Mouse (Mus musculus) hindbrain, embryonic 11.5 days (tissue): ENCODE data around the gene Kcnq1. TPM values are rescaled to one million over a fixed set of nuclear protein-coding genes. Genes with fewer than 3 reads are reported as not detected.

Source experiments
- ATAC-seq: fragments of 200-750 bp; cut with Nextera tagmentation; 2 replicates; pipeline ENCODE4 v1.8.0; 2017; ENCODE audit warnings: mild to moderate bottlenecking, moderate TSS enrichment, moderate library complexity; ENCODE audit not compliant: low FRiP score
- DNase-seq: peaks from one replicate; pipeline ENCODE4 v3.0.0-alpha.2; 2015; ENCODE audit warnings: low spot score
- H3K27ac ChIP-seq: fragments of 300-500 bp; sonication (generic); 2 replicates; pipeline ENCODE4 v1.5.1; 2014; ENCODE audit warnings: mild to moderate bottlenecking, low read depth, low read length
- H3K27me3 ChIP-seq: fragments of 300-500 bp; sonication (generic); 2 replicates; pipeline ENCODE4 v1.6.1; 2014; ENCODE audit warnings: mild to moderate bottlenecking, low read length, moderate library complexity, mixed read lengths; ENCODE audit not compliant: control insufficient read depth, insufficient read depth
- H3K36me3 ChIP-seq: fragments of 300-500 bp; sonication (generic); 2 replicates; pipeline ENCODE4 v1.6.1; 2014; ENCODE audit warnings: mild to moderate bottlenecking, low read length, moderate library complexity, mixed read lengths; ENCODE audit not compliant: control insufficient read depth, insufficient read depth
- H3K4me1 ChIP-seq: fragments of 300-500 bp; sonication (generic); replicated peaks from 2 replicates; pipeline ENCODE4 v1.6.1; 2014; ENCODE audit warnings: low read length, mixed read lengths; ENCODE audit not compliant: control insufficient read depth, insufficient read depth
- H3K4me2 ChIP-seq: fragments of 300-500 bp; sonication (generic); replicated peaks from 2 replicates; pipeline ENCODE4 v1.6.1; 2014; ENCODE audit warnings: mild to moderate bottlenecking, low read depth, low read length
- H3K4me3 ChIP-seq: fragments of 300-500 bp; sonication (generic); 2 replicates; pipeline ENCODE4 v1.5.1; 2014; ENCODE audit warnings: low read depth, low read length
- H3K9ac ChIP-seq: fragments of 300-500 bp; sonication (generic); 2 replicates; pipeline ENCODE4 v1.6.1; 2014; ENCODE audit warnings: low read depth, low read length
- H3K9me3 ChIP-seq: fragments of 300-500 bp; sonication (generic); 2 replicates; pipeline ENCODE4 v1.6.1; 2016; ENCODE audit warnings: low read length; ENCODE audit not compliant: control insufficient read depth
- WGBS: fragments of 180-500 bp; shearing (Covaris S2); extraction: QIAGEN DNeasy Blood & Tissue Kit; methylation state at CpG from one replicate; pipeline ENCODE4 v1.1.7; 2014; 5-methylcytosine and 5-hydroxymethylcytosine counted together
- polyA plus RNA-seq: library from polyadenylated mRNA; unstranded; fragments of >200 nt; fragmentation: Nextera tagmentation; extraction: Ambion mirVana; gene quantifications from 2 replicates; pipeline ENCODE4 v1.2.1, GENCODE M21; 2014

Kcnq1 gene
- polyA plus RNA-seq, 1 experiment from 2014 or later = 1.7 TPM

- 89% methylated on average over 6 of the region's 6 CpGs for WGBS
- Histone ChIP-seq H3K27me3 (no peaks in the 10 kb centered on the region), H3K4me1 (no peaks in the 10 kb centered on the region), H3K27ac (no peak overlapping the region), H3K4me3 (no peak overlapping the region), H3K9ac (no peak overlapping the region), H3K4me2 (no peak overlapping the region), H3K9me3 (no peaks in the 10 kb centered on the region), H3K36me3 (no peaks in the 10 kb centered on the region)
- ATAC-seq = no peak
- no peak for DNase-seq
Measured at GRCm38 (mm10) chr7:143404296-143404695, 298.1 kb downstream of the Kcnq1 start.

GRCm38 (mm10) chr7:143407931-143408501 lies 301.9 kb downstream of the Kcnq1 start:
- H3K4me3 ChIP-seq = no peak overlapping the region
- no peaks in the 10 kb centered on the region for H3K4me1 ChIP-seq
- H3K9ac ChIP-seq = no peak overlapping the region
- no peaks in the 10 kb centered on the region for H3K36me3 ChIP-seq
- no peaks in the 10 kb centered on the region for H3K27me3 ChIP-seq
- no peak overlapping the region for H3K4me2 ChIP-seq
- 78% methylated on average over 9 of the region's 9 CpGs for WGBS
- no peaks in the 10 kb centered on the region for H3K9me3 ChIP-seq
- DNase-seq = no peak
- H3K27ac ChIP-seq = no peak overlapping the region
- no peak for ATAC-seq

GRCm38 (mm10) chr7:143408615-143409021 lies 302.5 kb downstream of the Kcnq1 start:
- Histone ChIP-seq H3K4me3 (no peak overlapping the region), H3K9ac (no peak overlapping the region), H3K4me2 (no peak overlapping the region), H3K4me1 (no peaks in the 10 kb centered on the region), H3K27ac (no peak overlapping the region), H3K9me3 (no peaks in the 10 kb centered on the region), H3K36me3 (no peaks in the 10 kb centered on the region), H3K27me3 (no peaks in the 10 kb centered on the region)
- DNase-seq (no peak), ATAC-seq (no peak)
- WGBS = 57% methylated on average over 13 of the region's 13 CpGs

GRCm38 (mm10) chr7:143412606-143413005 lies 306.4 kb downstream of the Kcnq1 start:
- Histone ChIP-seq H3K4me3 (no peak overlapping the region), H3K4me1 (no peaks in the 10 kb centered on the region; the same call in 1 of the 2 replicates), H3K36me3 (no peaks in the 10 kb centered on the region), H3K27ac (no peak overlapping the region), H3K27me3 (no peaks in the 10 kb centered on the region), H3K9me3 (no peaks in the 10 kb centered on the region), H3K4me2 (no peak overlapping the region), H3K9ac (no peak overlapping the region)
- DNase-seq = no peak
- WGBS = 78% methylated on average over 6 of the region's 6 CpGs
- no peak for ATAC-seq

- Histone ChIP-seq H3K4me2 (no peak overlapping the region), H3K9me3 (no peaks in the 10 kb centered on the region), H3K36me3 (no peaks in the 10 kb centered on the region), H3K27me3 (no peaks in the 10 kb centered on the region), H3K27ac (no peak overlapping the region; the same call in 1 of the 2 replicates), H3K4me1 (no peaks in the 10 kb centered on the region; the same call in 1 of the 2 replicates), H3K9ac (no peak overlapping the region), H3K4me3 (no peak overlapping the region)
- 60% methylated on average over 4 of the region's 4 CpGs for WGBS
- DNase-seq (no peak), ATAC-seq (no peak)
Measured at GRCm38 (mm10) chr7:143415070-143415469, 308.9 kb downstream of the Kcnq1 start.

- no peaks in the 10 kb centered on the region for H3K36me3 ChIP-seq
- no peaks in the 10 kb centered on the region for H3K9me3 ChIP-seq
- H3K4me1 ChIP-seq = no peaks in the 10 kb centered on the region; the same call in 1 of the 2 replicates
- H3K4me2 ChIP-seq = no peak overlapping the region
- H3K27me3 ChIP-seq = no peaks in the 10 kb centered on the region
- 82% methylated on average over 12 of the region's 12 CpGs for whole genome bisulfite sequencing
- no peak overlapping the region for H3K27ac ChIP-seq
- no peak for ATAC-seq
- no peak overlapping the region for H3K9ac ChIP-seq
- H3K4me3 ChIP-seq = no peak overlapping the region
- no peak for DNase-seq
Measured at GRCm38 (mm10) chr7:143416406-143416805, 310.2 kb downstream of the Kcnq1 start.

GRCm38 (mm10) chr7:143417875-143418274 lies 311.7 kb downstream of the Kcnq1 start:
- Histone ChIP-seq H3K4me3 (no peak overlapping the region), H3K36me3 (no peaks in the 10 kb centered on the region), H3K4me2 (no peak overlapping the region), H3K27me3 (no peaks in the 10 kb centered on the region), H3K4me1 (no peaks in the 10 kb centered on the region; the same call in 1 of the 2 replicates), H3K27ac (no peak overlapping the region), H3K9ac (no peak overlapping the region), H3K9me3 (no peaks in the 10 kb centered on the region)
- 77% methylated on average over 5 of the region's 5 CpGs for WGBS
- ATAC-seq (no peak), DNase-seq (no peak)

- H3K27ac ChIP-seq = no peak overlapping the region
- no peak overlapping the region for H3K9ac ChIP-seq
- no peak overlapping the region for H3K4me2 ChIP-seq
- DNase-seq (no peak), ATAC-seq (no peak)
- no peak overlapping the region for H3K4me3 ChIP-seq
- no peaks in the 10 kb centered on the region for H3K36me3 ChIP-seq
- no peaks in the 10 kb centered on the region for H3K9me3 ChIP-seq
- no peaks in the 10 kb centered on the region; the same call in 1 of the 2 replicates for H3K4me1 ChIP-seq
- no peaks in the 10 kb centered on the region for H3K27me3 ChIP-seq
- WGBS = 76% methylated on average over 4 of the region's 4 CpGs
Measured at GRCm38 (mm10) chr7:143419585-143420160, 313.5 kb downstream of the Kcnq1 start.
